Mouse (Mus musculus): ENCODE data around the gene 2310061I04Rik. TPM values are rescaled to one million over a fixed set of nuclear protein-coding genes. Genes with fewer than 3 reads are reported as not detected.

Gene 2310061I04Rik
- polyA plus RNA-seq, 1 experiment = 35.4 TPM

GRCm38 (mm10) chr17:35870151-35870883 lies 26.9 kb downstream of the 2310061I04Rik start:
- peaks cover 25% of the 10 kb centered on the region for H3K36me3 ChIP-seq (ENCODE audit: control insufficient read depth, insufficient read depth, low read length)
- no peaks in the 10 kb centered on the region for H3K27me3 ChIP-seq (ENCODE audit: control insufficient read depth, insufficient read depth, low read length)
- WGBS = 1% methylated on average over 9 of the region's 9 CpGs
- H3K4me1 ChIP-seq (ENCODE audit: control insufficient read depth, insufficient read depth, insufficient read length) = peaks cover 13% of the 10 kb centered on the region; the same call in 1 of the 2 replicates
- DNase-seq (ENCODE audit: low read depth in 1 of 2, low spot score in 2 of 2) = peak; percentile 48 to 83
- H3K27ac ChIP-seq (ENCODE audit: insufficient read depth, low read length) = peak overlapping the region; percentile 96
- peak overlapping the region; percentile 97 for H3K4me3 ChIP-seq (ENCODE audit: extremely low read depth, insufficient read depth, insufficient read length)
- TF ChIP-seq CTCF (IDR thresholded peaks at IDR 0.05; ENCODE audit: extremely low read depth, insufficient read depth, insufficient read length, insufficient replicate concordance) = no peak
- TF ChIP-seq POLR2A (IDR thresholded peaks at IDR 0.05; ENCODE audit: low read depth, low read length) = no peak; the same call in 1 of the 2 replicates

- no peak for DNase-seq (ENCODE audit: low read depth in 1 of 2, low spot score in 2 of 2)
- Histone ChIP-seq H3K4me3 (ENCODE audit: extremely low read depth, insufficient read depth, insufficient read length) (peak overlapping the region; percentile 97), H3K27ac (ENCODE audit: insufficient read depth, low read length) (peak overlapping the region; percentile 96), H3K27me3 (ENCODE audit: control insufficient read depth, insufficient read depth, low read length) (no peaks in the 10 kb centered on the region), H3K36me3 (ENCODE audit: control insufficient read depth, insufficient read depth, low read length) (peaks cover 16% of the 10 kb centered on the region), H3K4me1 (ENCODE audit: control insufficient read depth, insufficient read depth, insufficient read length) (peaks cover 13% of the 10 kb centered on the region; the same call in 1 of the 2 replicates)
- under 1% methylated on average over 7 of the region's 7 CpGs for WGBS
- TF ChIP-seq POLR2A (IDR thresholded peaks at IDR 0.05; ENCODE audit: low read depth, low read length) (no peak), CTCF (IDR thresholded peaks at IDR 0.05; ENCODE audit: extremely low read depth, insufficient read depth, insufficient read length, insufficient replicate concordance) (no peak)
Measured at GRCm38 (mm10) chr17:35869346-35870067, 27.7 kb downstream of the 2310061I04Rik start.

GRCm38 (mm10) chr17:35868961-35869345 lies 28.3 kb downstream of the 2310061I04Rik start:
- Histone ChIP-seq H3K4me3 (ENCODE audit: extremely low read depth, insufficient read depth, insufficient read length) (peak overlapping the region; percentile 97), H3K27ac (ENCODE audit: insufficient read depth, low read length) (peak overlapping the region; percentile 96), H3K27me3 (ENCODE audit: control insufficient read depth, insufficient read depth, low read length) (no peaks in the 10 kb centered on the region), H3K36me3 (ENCODE audit: control insufficient read depth, insufficient read depth, low read length) (peaks cover 13% of the 10 kb centered on the region), H3K4me1 (ENCODE audit: control insufficient read depth, insufficient read depth, insufficient read length) (peaks cover 13% of the 10 kb centered on the region; the same call in 1 of the 2 replicates)
- DNase-seq (ENCODE audit: low read depth in 1 of 2, low spot score in 2 of 2) = no peak
- under 1% methylated on average over 7 of the region's 7 CpGs for WGBS
- TF ChIP-seq CTCF (IDR thresholded peaks at IDR 0.05; ENCODE audit: extremely low read depth, insufficient read depth, insufficient read length, insufficient replicate concordance) (no peak), POLR2A (IDR thresholded peaks at IDR 0.05; ENCODE audit: low read depth, low read length) (no peak)

DNA sequence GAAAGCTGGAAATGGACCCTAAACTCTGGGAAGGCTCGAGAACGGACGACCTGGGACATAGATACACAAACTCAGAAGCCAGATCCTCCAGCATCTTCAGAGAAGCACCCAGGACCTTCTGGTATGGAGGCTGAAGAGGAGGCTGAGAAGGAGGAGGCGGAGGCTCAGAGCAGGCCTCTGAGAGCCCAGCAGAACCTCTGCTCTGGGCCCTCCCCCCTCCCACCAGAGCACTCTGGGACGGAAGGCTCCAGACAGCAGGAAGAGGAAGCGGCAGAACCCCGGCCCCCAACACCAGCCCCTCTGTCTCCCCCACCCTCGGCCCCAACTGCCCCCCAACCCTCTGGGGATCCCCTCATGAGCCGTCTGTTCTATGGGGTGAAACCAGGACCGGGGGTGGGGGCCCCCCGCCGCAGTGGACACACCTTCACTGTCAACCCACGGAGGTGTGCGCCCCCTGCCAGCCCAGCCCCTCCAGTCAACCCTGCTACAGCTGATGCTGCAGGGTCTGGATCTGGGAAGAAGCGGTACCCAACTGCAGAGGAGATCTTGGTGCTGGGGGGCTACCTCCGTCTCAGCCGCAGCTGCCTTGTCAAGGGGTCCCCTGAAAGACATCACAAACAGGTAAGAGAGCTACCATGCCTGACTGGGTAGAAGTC lies 28.9 kb downstream of the 2310061I04Rik start:
- TF ChIP-seq CTCF (IDR thresholded peaks at IDR 0.05; ENCODE audit: extremely low read depth, insufficient read depth, insufficient read length, insufficient replicate concordance) (no peak), POLR2A (IDR thresholded peaks at IDR 0.05; ENCODE audit: low read depth, low read length) (peak; percentile 36; the same call in 1 of the 2 replicates)
- 1% methylated on average over 17 of the region's 17 CpGs for WGBS
- H3K27ac ChIP-seq (ENCODE audit: insufficient read depth, low read length) = peak overlapping the region; percentile 99
- peak overlapping the region; percentile 97 for H3K4me3 ChIP-seq (ENCODE audit: extremely low read depth, insufficient read depth, insufficient read length)
- peaks cover 10% of the 10 kb centered on the region for H3K36me3 ChIP-seq (ENCODE audit: control insufficient read depth, insufficient read depth, low read length)
- peak in 1 of 2 experiments; percentile 73 for DNase-seq (ENCODE audit: low read depth in 1 of 2, low spot score in 2 of 2)
- H3K27me3 ChIP-seq (ENCODE audit: control insufficient read depth, insufficient read depth, low read length) = no peaks in the 10 kb centered on the region
- peaks cover 11% of the 10 kb centered on the region; the same call in 1 of the 2 replicates for H3K4me1 ChIP-seq (ENCODE audit: control insufficient read depth, insufficient read depth, insufficient read length)

- H3K27ac ChIP-seq (ENCODE audit: insufficient read depth, low read length) = peak overlapping the region; percentile 99
- peaks cover 5% of the 10 kb centered on the region; the same call in 1 of the 2 replicates for H3K36me3 ChIP-seq (ENCODE audit: control insufficient read depth, insufficient read depth, low read length)
- peaks cover 6% of the 10 kb centered on the region; the same call in 1 of the 2 replicates for H3K4me1 ChIP-seq (ENCODE audit: control insufficient read depth, insufficient read depth, insufficient read length)
- WGBS = 2% methylated on average over 26 of the region's 26 CpGs
- peak overlapping the region; percentile 97 for H3K4me3 ChIP-seq (ENCODE audit: extremely low read depth, insufficient read depth, insufficient read length)
- peak in 1 of 2 experiments; percentile 79 for DNase-seq (ENCODE audit: low read depth in 1 of 2, low spot score in 2 of 2)
- no peak; the same call in 1 of the 2 replicates for TF ChIP-seq POLR2A (IDR thresholded peaks at IDR 0.05; ENCODE audit: low read depth, low read length)
- TF ChIP-seq CTCF (IDR thresholded peaks at IDR 0.05; ENCODE audit: extremely low read depth, insufficient read depth, insufficient read length, insufficient replicate concordance) = 0 out of 2 replicates have a peak, but pooled peaks have one; percentile 32
- H3K27me3 ChIP-seq (ENCODE audit: control insufficient read depth, insufficient read depth, low read length) = no peaks in the 10 kb centered on the region
Measured at GRCm38 (mm10) chr17:35866911-35867890, 30.0 kb downstream of the 2310061I04Rik start.

All from spleen, adult 2 months (tissue).